Mouse (Mus musculus) kidney, adult 2 months (tissue): ENCODE measurements at regions not wholly inside any gene's neighbourhood (a gene's known extent, or its start where the extent isn't known, plus 50 kb on each side); places are given as distances from the start of the nearest gene placed in this dataset.

ENCODE experiments used
- CTCF ChIP-seq: fragments of 200-500 bp; conservative IDR thresholded peaks from 2 replicates; pipeline ENCODE4 v1.5.1; 2011; ENCODE audit warnings: low read depth, mild to moderate bottlenecking, control low read depth, low read length, moderate library complexity, mixed read lengths; ENCODE audit not compliant: insufficient read depth, insufficient read length
- POLR2A ChIP-seq: fragments of 200-500 bp; IDR thresholded peaks from one replicate; pipeline ENCODE4 v1.6.1; 2011; ENCODE audit warnings: low read depth, low read length, control low read depth

DNA sequence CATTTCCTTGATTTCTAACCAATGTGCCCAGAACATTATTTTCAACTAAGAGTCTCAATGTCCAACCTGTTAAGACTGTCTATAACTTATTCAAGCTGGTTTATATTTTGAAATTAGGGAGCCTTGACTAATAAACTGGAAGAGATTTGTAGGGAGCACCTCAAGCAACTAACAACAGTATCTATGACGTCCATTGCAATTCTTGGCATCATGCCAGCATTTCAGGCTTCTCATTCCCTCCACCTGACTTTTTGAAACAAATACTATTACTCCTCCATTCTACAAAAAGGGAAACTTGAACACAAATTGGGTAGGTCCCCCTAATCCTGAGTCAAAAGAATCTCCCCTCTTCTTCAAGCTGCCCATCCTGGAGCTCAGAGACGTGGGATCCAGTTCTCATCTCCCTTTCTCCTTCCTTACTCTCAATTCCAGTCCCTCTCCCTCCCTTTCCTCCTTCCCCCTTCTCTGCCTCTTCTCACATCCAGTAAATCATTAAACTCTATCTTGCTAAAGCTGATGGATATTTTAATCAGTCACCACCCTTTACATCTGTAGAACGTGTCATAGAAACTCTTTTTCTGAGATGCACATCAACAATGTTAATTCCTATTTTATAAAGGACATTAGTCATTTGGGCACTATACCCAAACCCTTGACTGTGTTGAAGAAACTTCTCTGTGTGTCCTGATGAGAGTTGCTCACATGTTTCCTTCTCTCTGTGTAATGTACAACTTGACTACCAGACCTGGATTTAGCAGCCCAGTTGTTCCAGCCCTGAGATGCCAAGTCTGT lies 50.4 kb upstream of the Nampt start:
- TF ChIP-seq CTCF (no peak), POLR2A (no peak)
